Mouse (Mus musculus): ENCODE data around the gene Gm42906.

DNA sequence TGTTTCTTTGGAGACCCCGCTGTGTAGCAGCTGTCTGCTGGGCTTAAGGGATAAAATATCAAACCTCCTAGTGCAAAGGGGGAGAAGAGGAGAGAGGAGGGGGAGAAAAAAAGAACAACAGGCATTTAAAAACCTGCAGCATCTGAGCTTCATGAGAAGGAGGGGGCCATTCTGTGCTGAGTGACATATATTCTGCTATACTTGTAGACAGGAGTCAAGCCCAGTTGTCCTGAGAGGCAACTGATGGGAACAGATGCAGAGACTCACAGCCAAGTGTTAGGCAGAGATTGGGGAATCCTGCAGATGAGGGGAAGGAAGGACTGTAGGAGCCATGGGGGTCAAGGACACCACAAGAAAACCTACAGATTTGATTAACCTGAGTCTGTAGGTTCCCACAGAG, 141.6 kb downstream of the Gm42906 start:
- TF ChIP-seq ZC3H11A (IDR thresholded peaks at IDR 0.05; ENCODE audit: borderline replicate concordance, low read depth, low read length), result no peak
- TF ChIP-seq MAFK (IDR thresholded peaks at IDR 0.05; ENCODE audit: insufficient read depth, low read depth, low read length), result no peak
- no peak for TF ChIP-seq CHD2 (IDR thresholded peaks at IDR 0.05; ENCODE audit: low read depth, low read length)
- no peak for TF ChIP-seq ZNF384 (IDR thresholded peaks at IDR 0.05; ENCODE audit: low read depth, low read length)
- no peak for TF ChIP-seq HCFC1 (IDR thresholded peaks at IDR 0.05; ENCODE audit: borderline replicate concordance, insufficient read depth, low read length)

All from ES-E14 (cell line).